Mouse (Mus musculus): ENCODE measurements at regions not wholly inside any gene's neighbourhood (a gene's known extent, or its start where the extent isn't known, plus 50 kb on each side); places are given as distances from the start of the nearest gene placed in this dataset.

- WGBS = 89% methylated on average over 7 of the region's 7 CpGs
- H3K27ac ChIP-seq (ENCODE audit: low read length) = no peak overlapping the region
- no peaks in the 10 kb centered on the region for H3K4me1 ChIP-seq (ENCODE audit: control insufficient read depth, insufficient read depth, low read length)
Observed at GRCm38 (mm10) chr14:54169254-54169653, 84.7 kb downstream of the Dad1 start.

GRCm38 (mm10) chr14:54168414-54168931 is 85.4 kb downstream of the Dad1 start:
- Histone ChIP-seq H3K36me3 (ENCODE audit: control insufficient read depth, insufficient read depth, low read length) (no peaks in the 10 kb centered on the region), H3K4me3 (ENCODE audit: low read length) (no peak overlapping the region), H3K9ac (ENCODE audit: low read depth, low read length) (no peak overlapping the region), H3K27ac (ENCODE audit: low read length) (no peak overlapping the region), H3K4me2 (ENCODE audit: low read depth, low read length) (no peak overlapping the region), H3K9me3 (ENCODE audit: control insufficient read depth, low read length) (no peaks in the 10 kb centered on the region), H3K4me1 (ENCODE audit: control insufficient read depth, insufficient read depth, low read length) (0 out of 2 replicates have a peak, but pooled peaks cover 3% of the 10 kb centered on the region), H3K27me3 (replicated peaks; ENCODE audit: control insufficient read depth, insufficient read depth, low read length) (no peaks in the 10 kb centered on the region)
- 78% methylated on average over 4 of the region's 4 CpGs for WGBS
- no peak for ATAC-seq

More at GRCm38 (mm10) chr14:54169254-54169653, 84.7 kb downstream of the Dad1 start:
- Histone ChIP-seq H3K27me3 (replicated peaks; ENCODE audit: control insufficient read depth, insufficient read depth, low read length) (no peaks in the 10 kb centered on the region), H3K9ac (ENCODE audit: low read depth, low read length) (no peak overlapping the region), H3K36me3 (ENCODE audit: control insufficient read depth, insufficient read depth, low read length) (no peaks in the 10 kb centered on the region), H3K9me3 (ENCODE audit: control insufficient read depth, low read length) (no peaks in the 10 kb centered on the region), H3K4me3 (ENCODE audit: low read length) (no peak overlapping the region), H3K4me2 (ENCODE audit: low read depth, low read length) (no peak overlapping the region)
- ATAC-seq = no peak

- Histone ChIP-seq H3K4me2 (ENCODE audit: low read depth, low read length) (no peak overlapping the region), H3K27ac (ENCODE audit: low read length) (peak overlapping the region; percentile 70), H3K4me1 (ENCODE audit: control insufficient read depth, insufficient read depth, low read length) (peaks cover 7% of the 10 kb centered on the region), H3K36me3 (ENCODE audit: control insufficient read depth, insufficient read depth, low read length) (no peaks in the 10 kb centered on the region), H3K9me3 (ENCODE audit: control insufficient read depth, low read length) (no peaks in the 10 kb centered on the region), H3K27me3 (replicated peaks; ENCODE audit: control insufficient read depth, insufficient read depth, low read length) (no peaks in the 10 kb centered on the region), H3K9ac (ENCODE audit: low read depth, low read length) (no peak overlapping the region), H3K4me3 (ENCODE audit: low read length) (no peak overlapping the region)
- 41% methylated on average over 3 of the region's 3 CpGs for WGBS
- ATAC-seq = peak; percentile 30; the same call in 1 of the 2 replicates
Observed at GRCm38 (mm10) chr14:54166057-54166456, 87.8 kb downstream of the Dad1 start.

- H3K4me3 ChIP-seq (ENCODE audit: low read length) = no peak overlapping the region
- no peaks in the 10 kb centered on the region for H3K36me3 ChIP-seq (ENCODE audit: control insufficient read depth, insufficient read depth, low read length)
- H3K9ac ChIP-seq (ENCODE audit: low read depth, low read length) = no peak overlapping the region
- H3K4me2 ChIP-seq (ENCODE audit: low read depth, low read length) = no peak overlapping the region
- H3K27me3 ChIP-seq (replicated peaks; ENCODE audit: control insufficient read depth, insufficient read depth, low read length) = no peaks in the 10 kb centered on the region
- WGBS = 87% methylated on average over 9 of the region's 9 CpGs
- no peak overlapping the region for H3K27ac ChIP-seq (ENCODE audit: low read length)
- no peaks in the 10 kb centered on the region for H3K9me3 ChIP-seq (ENCODE audit: control insufficient read depth, low read length)
- H3K4me1 ChIP-seq (ENCODE audit: control insufficient read depth, insufficient read depth, low read length) = peaks cover 7% of the 10 kb centered on the region
- no peak for ATAC-seq
Observed at GRCm38 (mm10) chr14:54164874-54165273, 89.0 kb downstream of the Dad1 start.

GRCm38 (mm10) chr14:54161916-54162315 is 92.0 kb downstream of the Dad1 start:
- no peak overlapping the region for H3K4me2 ChIP-seq (ENCODE audit: low read depth, low read length)

GRCm38 (mm10) chr14:54161206-54161605 is 92.7 kb downstream of the Dad1 start:
- Histone ChIP-seq H3K9me3 (ENCODE audit: control insufficient read depth, low read length) (no peaks in the 10 kb centered on the region), H3K4me1 (ENCODE audit: control insufficient read depth, insufficient read depth, low read length) (peaks cover 7% of the 10 kb centered on the region), H3K9ac (ENCODE audit: low read depth, low read length) (no peak overlapping the region), H3K36me3 (ENCODE audit: control insufficient read depth, insufficient read depth, low read length) (no peaks in the 10 kb centered on the region), H3K27me3 (replicated peaks; ENCODE audit: control insufficient read depth, insufficient read depth, low read length) (no peaks in the 10 kb centered on the region), H3K4me3 (ENCODE audit: low read length) (no peak overlapping the region), H3K27ac (ENCODE audit: low read length) (no peak overlapping the region), H3K4me2 (ENCODE audit: low read depth, low read length) (no peak overlapping the region)
- WGBS = 64% methylated on average over 7 of the region's 7 CpGs
- ATAC-seq = no peak

More at GRCm38 (mm10) chr14:54161916-54162315, 92.0 kb downstream of the Dad1 start:
- Histone ChIP-seq H3K4me1 (ENCODE audit: control insufficient read depth, insufficient read depth, low read length) (peaks cover 7% of the 10 kb centered on the region), H3K27me3 (replicated peaks; ENCODE audit: control insufficient read depth, insufficient read depth, low read length) (no peaks in the 10 kb centered on the region), H3K9me3 (ENCODE audit: control insufficient read depth, low read length) (no peaks in the 10 kb centered on the region), H3K27ac (ENCODE audit: low read length) (no peak overlapping the region), H3K36me3 (ENCODE audit: control insufficient read depth, insufficient read depth, low read length) (no peaks in the 10 kb centered on the region), H3K9ac (ENCODE audit: low read depth, low read length) (0 out of 2 replicates have a peak overlapping the region, but pooled peaks have one; percentile 17), H3K4me3 (ENCODE audit: low read length) (no peak overlapping the region)
- 64% methylated on average over 8 of the region's 8 CpGs for WGBS
- ATAC-seq = no peak

GRCm38 (mm10) chr14:54159816-54160215 is 94.1 kb downstream of the Dad1 start:
- no peaks in the 10 kb centered on the region for H3K27me3 ChIP-seq (replicated peaks; ENCODE audit: control insufficient read depth, insufficient read depth, low read length)
- WGBS = 94% methylated on average over 7 of the region's 7 CpGs
- H3K9me3 ChIP-seq (ENCODE audit: control insufficient read depth, low read length) = no peaks in the 10 kb centered on the region
- no peaks in the 10 kb centered on the region for H3K36me3 ChIP-seq (ENCODE audit: control insufficient read depth, insufficient read depth, low read length)
- no peak for ATAC-seq
- H3K27ac ChIP-seq (ENCODE audit: low read length) = no peak overlapping the region
- H3K4me3 ChIP-seq (ENCODE audit: low read length) = no peak overlapping the region
- no peak overlapping the region for H3K4me2 ChIP-seq (ENCODE audit: low read depth, low read length)
- no peak overlapping the region for H3K9ac ChIP-seq (ENCODE audit: low read depth, low read length)
- peaks cover 7% of the 10 kb centered on the region for H3K4me1 ChIP-seq (ENCODE audit: control insufficient read depth, insufficient read depth, low read length)

- H3K27me3 ChIP-seq (replicated peaks; ENCODE audit: control insufficient read depth, insufficient read depth, low read length) = no peaks in the 10 kb centered on the region
- H3K36me3 ChIP-seq (ENCODE audit: control insufficient read depth, insufficient read depth, low read length) = no peaks in the 10 kb centered on the region
- no peak overlapping the region for H3K9ac ChIP-seq (ENCODE audit: low read depth, low read length)
- H3K4me3 ChIP-seq (ENCODE audit: low read length) = no peak overlapping the region
- peaks cover 4% of the 10 kb centered on the region for H3K4me1 ChIP-seq (ENCODE audit: control insufficient read depth, insufficient read depth, low read length)
- no peak overlapping the region for H3K27ac ChIP-seq (ENCODE audit: low read length)
- 62% methylated on average over 9 of the region's 9 CpGs for WGBS
- no peaks in the 10 kb centered on the region for H3K9me3 ChIP-seq (ENCODE audit: control insufficient read depth, low read length)
- ATAC-seq = peak; percentile 85
- H3K4me2 ChIP-seq (ENCODE audit: low read depth, low read length) = no peak overlapping the region
Observed at GRCm38 (mm10) chr14:54158214-54158965, 95.5 kb downstream of the Dad1 start.

- Histone ChIP-seq H3K27me3 (replicated peaks; ENCODE audit: control insufficient read depth, insufficient read depth, low read length) (no peaks in the 10 kb centered on the region), H3K27ac (ENCODE audit: low read length) (no peak overlapping the region), H3K4me3 (ENCODE audit: low read length) (no peak overlapping the region), H3K4me2 (ENCODE audit: low read depth, low read length) (no peak overlapping the region), H3K36me3 (ENCODE audit: control insufficient read depth, insufficient read depth, low read length) (no peaks in the 10 kb centered on the region), H3K4me1 (ENCODE audit: control insufficient read depth, insufficient read depth, low read length) (no peaks in the 10 kb centered on the region; the same call in 1 of the 2 replicates), H3K9me3 (ENCODE audit: control insufficient read depth, low read length) (no peaks in the 10 kb centered on the region), H3K9ac (ENCODE audit: low read depth, low read length) (no peak overlapping the region)
- ATAC-seq = no peak
- WGBS = 76% methylated on average over 6 of the region's 6 CpGs
Observed at GRCm38 (mm10) chr14:54156536-54156935, 97.4 kb downstream of the Dad1 start.
